Mouse (Mus musculus): ENCODE data around the gene Mup4.
"Not testable (repeated sequence)": the region's sequence is repeated elsewhere in the genome, so short reads cannot be mapped to it uniquely, and the experiment has no call there.

Mup4 gene

GRCm38 (mm10) chr4:59960610-59961009, at the start of gene Mup4:
TSS of gene Mup4 (minus strand) at chr4:59960710.
- no peak for DNase-seq (ENCODE audit: low spot score)

- not testable (repeated sequence) for DNase-seq (ENCODE audit: low spot score)
Measured at GRCm38 (mm10) chr4:59997894-59998293, 37.4 kb upstream of the Mup4 start.

GRCm38 (mm10) chr4:59963405-59964344, 3.2 kb upstream of the Mup4 start, which contains the start of gene Mup6:
TSS of gene Mup6 (plus strand) at chr4:59964294.
- DNase-seq (ENCODE audit: low spot score), result no peak

GRCm38 (mm10) chr4:59937543-59937942, 23.0 kb downstream of the Mup4 start:
- no peak for DNase-seq (ENCODE audit: low spot score)

GRCm38 (mm10) chr4:59932505-59933281, 27.8 kb downstream of the Mup4 start:
- DNase-seq (ENCODE audit: low spot score), result no peak

GRCm38 (mm10) chr4:59928347-59928746, 32.2 kb downstream of the Mup4 start:
- no peak for DNase-seq (ENCODE audit: low spot score)

GRCm38 (mm10) chr4:59927666-59928065, 32.8 kb downstream of the Mup4 start:
- no peak for DNase-seq (ENCODE audit: low spot score)

- DNase-seq (ENCODE audit: low spot score), result no peak
Measured at GRCm38 (mm10) chr4:59925082-59925481, 35.4 kb downstream of the Mup4 start.

GRCm38 (mm10) chr4:59917966-59918365, 42.5 kb downstream of the Mup4 start:
- DNase-seq (ENCODE audit: low spot score), result no peak

- no peak for DNase-seq (ENCODE audit: low spot score)
Measured at GRCm38 (mm10) chr4:59914608-59915403, 45.7 kb downstream of the Mup4 start, which contains the start of gene Slc46a2. TSS of gene Slc46a2 (minus strand) at chr4:59915056.

- DNase-seq (ENCODE audit: low spot score), result no peak
Measured at GRCm38 (mm10) chr4:59908785-59909184, 51.7 kb downstream of the Mup4 start.

- DNase-seq (ENCODE audit: low spot score), result no peak
Measured at GRCm38 (mm10) chr4:59907657-59908230, 52.8 kb downstream of the Mup4 start.

GRCm38 (mm10) chr4:59907092-59907491, 53.4 kb downstream of the Mup4 start:
- no peak for DNase-seq (ENCODE audit: low spot score)

Data from ovary, postnatal 10 days (tissue).